Mouse (Mus musculus) myocyte (in vitro differentiated cells): ENCODE measurements around the gene Adgrl1.

Source experiments
- CEBPB ChIP-seq: IDR thresholded peaks from 2 replicates; pipeline ENCODE4 v1.6.1; 2011; ENCODE audit warnings: mild to moderate bottlenecking, moderate library complexity; ENCODE audit not compliant: poor library complexity, insufficient read depth, severe bottlenecking
- E2F4 ChIP-seq: IDR thresholded peaks from one replicate; pipeline ENCODE4 v1.6.1; 2011; ENCODE audit warnings: mild to moderate bottlenecking, control low read depth, moderate library complexity; ENCODE audit not compliant: insufficient read depth
- MAX ChIP-seq: IDR thresholded peaks from one replicate; pipeline ENCODE4 v1.6.1; 2011; ENCODE audit warnings: low read depth, mild to moderate bottlenecking, control low read depth
- MYOG ChIP-seq, 3 experiments: IDR thresholded peaks; one replicate each; pipeline ENCODE4 v1.6.1; 2011; ENCODE audit warnings: control low read depth in 2 of 3, low read depth in 2 of 3, mild to moderate bottlenecking in 2 of 3; ENCODE audit not compliant: insufficient read length in 2 of 3, control insufficient read depth in 1 of 3, insufficient read depth in 1 of 3
- POLR2A ChIP-seq: IDR thresholded peaks from one replicate; pipeline ENCODE4 v1.6.1; 2011; ENCODE audit warnings: low read depth, mild to moderate bottlenecking, control low read depth, moderate library complexity; ENCODE audit not compliant: insufficient read length
- POLR2AphosphoS2 ChIP-seq: IDR thresholded peaks from one replicate; pipeline ENCODE4 v1.6.1; 2011; ENCODE audit warnings: low read depth, control low read depth; ENCODE audit not compliant: insufficient read length
- TCF12 ChIP-seq: IDR thresholded peaks from one replicate; pipeline ENCODE4 v1.6.1; 2011; ENCODE audit warnings: mild to moderate bottlenecking, control low read depth; ENCODE audit not compliant: poor library complexity, insufficient read depth, severe bottlenecking
- TCF3 ChIP-seq: IDR thresholded peaks from one replicate; pipeline ENCODE4 v1.6.1; 2011; ENCODE audit warnings: low read depth, control low read depth; ENCODE audit not compliant: insufficient read length
- USF1 ChIP-seq: IDR thresholded peaks from one replicate; pipeline ENCODE4 v1.6.1; 2011; ENCODE audit warnings: low read depth, mild to moderate bottlenecking, control low read depth, moderate library complexity

- TF ChIP-seq POLR2A, result no peak
- no peak for TF ChIP-seq E2F4
- peak; percentile 18 for TF ChIP-seq TCF12
- peak; percentile 44 to 98 (median 89) for TF ChIP-seq MYOG (IDR thresholded peaks at IDR 0.05; ENCODE audit: control insufficient read depth in 1 of 3, insufficient read depth in 1 of 3, insufficient read length in 2 of 3, low read depth in 2 of 3)
- TF ChIP-seq POLR2AphosphoS2, result no peak
- no peak for TF ChIP-seq MAX
- no peak for TF ChIP-seq CEBPB
- peak; percentile 72 for TF ChIP-seq TCF3
- no peak for TF ChIP-seq USF1
These were observed 80.3 kb downstream of the Adgrl1 start for GRCm38 (mm10) chr8:83980250-83980649.
